Mouse (Mus musculus): ENCODE data around the gene Tvp23b. TPM values are rescaled to one million over a fixed set of nuclear protein-coding genes. Genes with fewer than 3 reads are reported as not detected.

Tvp23b gene
- total RNA-seq, 1 experiment: 62.5 TPM

DNA sequence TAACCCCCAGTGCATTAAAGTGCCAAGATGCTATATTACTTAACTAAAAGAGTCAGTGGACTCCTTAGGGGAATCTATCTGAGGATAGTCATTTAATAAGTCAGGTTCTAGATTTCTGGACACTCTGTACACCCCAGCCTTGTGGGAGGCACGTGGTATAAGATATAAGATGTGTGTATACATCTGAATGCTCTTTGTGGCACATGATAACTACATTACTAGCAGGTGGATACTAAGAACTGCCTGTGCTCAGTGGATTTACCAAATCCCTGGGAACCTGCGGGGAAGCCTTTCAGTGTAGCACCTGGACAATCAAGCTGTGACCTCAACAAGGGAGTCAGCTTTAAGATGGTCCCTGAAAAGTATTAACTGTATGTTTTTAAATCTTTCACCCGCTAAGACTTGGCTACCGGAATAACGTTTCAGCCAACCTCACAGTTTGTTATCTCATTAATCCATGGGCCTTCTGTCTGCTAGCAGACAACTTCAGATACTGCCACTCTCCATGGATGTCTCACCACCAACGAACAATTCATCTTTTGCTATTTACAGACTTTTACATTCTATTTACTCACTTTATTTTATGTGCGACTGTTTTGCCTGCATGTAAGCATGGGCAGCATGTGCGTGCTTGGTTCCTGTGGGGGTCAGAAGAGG is 9.4 kb upstream of the Tvp23b start:
- in situ Hi-C loops (cut with MboI; ENCODE audit: low sequenced_read_pairs in 2 of 2, unreplicated experiment in 2 of 2): no loop called here
- H3K36me3 ChIP-seq (ENCODE audit: control insufficient read depth, insufficient read depth, low read length, poor library complexity, severe bottlenecking): no peaks in the 10 kb centered on the region

DNA sequence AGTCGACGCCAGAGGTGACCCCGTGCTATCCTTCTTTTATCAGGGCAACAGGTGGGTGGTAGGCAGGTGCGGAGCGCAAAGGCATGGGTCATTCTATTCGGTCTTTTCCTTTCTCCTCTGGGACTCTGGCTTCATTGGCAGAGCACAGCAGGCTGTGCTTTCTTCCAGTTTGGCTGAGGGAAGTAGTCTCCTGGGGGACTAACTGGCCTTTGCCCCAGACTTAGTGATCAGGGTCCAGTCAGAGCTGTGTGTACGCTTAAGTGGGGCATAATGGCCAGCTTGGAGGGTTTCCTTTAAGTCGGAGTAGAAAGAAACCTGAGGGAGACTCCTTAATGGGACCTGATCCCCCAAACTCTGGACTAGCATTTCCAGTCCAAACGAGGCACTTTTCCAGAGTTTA is 5.8 kb upstream of the Tvp23b start:
- no peak for TF ChIP-seq MAFK (IDR thresholded peaks at IDR 0.05; ENCODE audit: insufficient read depth, low read depth, low read length)
- no peak for TF ChIP-seq ZNF384 (IDR thresholded peaks at IDR 0.05; ENCODE audit: low read depth, low read length)
- no peak for TF ChIP-seq ZC3H11A (IDR thresholded peaks at IDR 0.05; ENCODE audit: borderline replicate concordance, low read depth, low read length)
- TF ChIP-seq CHD2 (IDR thresholded peaks at IDR 0.05; ENCODE audit: low read depth, low read length): no peak
- no peak for TF ChIP-seq HCFC1 (IDR thresholded peaks at IDR 0.05; ENCODE audit: borderline replicate concordance, insufficient read depth, low read length)
- no peak overlapping the region for H3K9ac ChIP-seq (ENCODE audit: insufficient read depth, low read depth, low read length, poor library complexity, severe bottlenecking)
- DNase-seq (ENCODE audit: low read depth, low spot score): no peak
- no peaks in the 10 kb centered on the region for H3K9me3 ChIP-seq (ENCODE audit: control insufficient read depth, insufficient read depth, low read depth, low read length)
- H3K36me3 ChIP-seq (ENCODE audit: control insufficient read depth, insufficient read depth, low read length, poor library complexity, severe bottlenecking): no peaks in the 10 kb centered on the region
- H3K4me1 ChIP-seq (ENCODE audit: control insufficient read depth in 2 of 2, insufficient read depth in 2 of 2, low read length in 2 of 2, poor library complexity in 1 of 2): peaks cover 0 to 5% of the 10 kb centered on the region in 2 experiments; a peak in 1 of 4 replicates
- in situ Hi-C loops (cut with MboI; ENCODE audit: low sequenced_read_pairs in 2 of 2, unreplicated experiment in 2 of 2): no loop called here
- H3K4me3 ChIP-seq (ENCODE audit: insufficient read depth in 1 of 2, low read depth in 1 of 2, low read length in 2 of 2, poor library complexity in 1 of 2, severe bottlenecking in 1 of 2): no peak overlapping the region
- no peak overlapping the region for H3K27ac ChIP-seq (ENCODE audit: insufficient read depth, low read depth, low read length, poor library complexity, severe bottlenecking)

More for the DNA sequence above, 9.4 kb upstream of the Tvp23b start:
- Histone ChIP-seq H3K4me3 (ENCODE audit: insufficient read depth in 1 of 2, low read depth in 1 of 2, low read length in 2 of 2, poor library complexity in 1 of 2, severe bottlenecking in 1 of 2) (no peak overlapping the region), H3K9me3 (ENCODE audit: control insufficient read depth, insufficient read depth, low read depth, low read length) (no peaks in the 10 kb centered on the region), H3K4me1 (ENCODE audit: control insufficient read depth in 2 of 2, insufficient read depth in 2 of 2, low read length in 2 of 2, poor library complexity in 1 of 2) (peaks cover 0 to 5% of the 10 kb centered on the region in 2 experiments; a peak in 1 of 4 replicates), H3K9ac (ENCODE audit: insufficient read depth, low read depth, low read length, poor library complexity, severe bottlenecking) (no peak overlapping the region), H3K27ac (ENCODE audit: insufficient read depth, low read depth, low read length, poor library complexity, severe bottlenecking) (no peak overlapping the region)
- DNase-seq (ENCODE audit: low read depth, low spot score): no peak
- TF ChIP-seq ZC3H11A (IDR thresholded peaks at IDR 0.05; ENCODE audit: borderline replicate concordance, low read depth, low read length) (no peak), HCFC1 (IDR thresholded peaks at IDR 0.05; ENCODE audit: borderline replicate concordance, insufficient read depth, low read length) (no peak), CHD2 (IDR thresholded peaks at IDR 0.05; ENCODE audit: low read depth, low read length) (no peak), MAFK (IDR thresholded peaks at IDR 0.05; ENCODE audit: insufficient read depth, low read depth, low read length) (no peak), ZNF384 (IDR thresholded peaks at IDR 0.05; ENCODE audit: low read depth, low read length) (no peak)

DNA sequence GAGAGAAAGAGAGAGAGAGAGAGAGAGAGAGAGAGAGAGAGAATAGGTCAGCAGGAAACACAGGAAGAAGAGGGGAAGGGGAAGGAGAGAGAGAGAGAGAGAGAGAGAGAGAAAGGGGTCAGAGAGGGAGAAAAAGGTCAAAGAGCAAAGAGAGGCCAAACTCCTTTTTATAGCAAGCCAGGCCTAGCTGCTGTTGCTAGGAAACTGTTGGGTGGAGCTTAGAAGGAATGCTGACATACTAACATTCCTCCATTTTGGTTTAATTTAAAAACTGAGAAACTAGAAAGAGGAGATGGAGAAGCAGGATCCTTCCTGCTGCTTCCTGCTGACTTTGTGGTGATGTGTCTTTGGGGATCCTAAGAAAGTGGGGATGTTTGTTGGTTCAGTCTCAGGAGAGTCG is 3.6 kb upstream of the Tvp23b start:
- peaks cover 3 to 5% of the 10 kb centered on the region in 2 experiments; a peak in 3 of 4 replicates for H3K4me1 ChIP-seq (ENCODE audit: control insufficient read depth in 2 of 2, insufficient read depth in 2 of 2, low read length in 2 of 2, poor library complexity in 1 of 2)
- H3K9me3 ChIP-seq (ENCODE audit: control insufficient read depth, insufficient read depth, low read depth, low read length): no peaks in the 10 kb centered on the region
- H3K27ac ChIP-seq (ENCODE audit: insufficient read depth, low read depth, low read length, poor library complexity, severe bottlenecking): no peak overlapping the region
- in situ Hi-C loops (cut with MboI; ENCODE audit: low sequenced_read_pairs in 2 of 2, unreplicated experiment in 2 of 2): no loop called here
- TF ChIP-seq HCFC1 (IDR thresholded peaks at IDR 0.05; ENCODE audit: borderline replicate concordance, insufficient read depth, low read length) (no peak), ZNF384 (IDR thresholded peaks at IDR 0.05; ENCODE audit: low read depth, low read length) (no peak), CHD2 (IDR thresholded peaks at IDR 0.05; ENCODE audit: low read depth, low read length) (no peak), ZC3H11A (IDR thresholded peaks at IDR 0.05; ENCODE audit: borderline replicate concordance, low read depth, low read length) (no peak), MAFK (IDR thresholded peaks at IDR 0.05; ENCODE audit: insufficient read depth, low read depth, low read length) (no peak)
- no peak overlapping the region for H3K4me3 ChIP-seq (ENCODE audit: insufficient read depth in 1 of 2, low read depth in 1 of 2, low read length in 2 of 2, poor library complexity in 1 of 2, severe bottlenecking in 1 of 2)
- H3K9ac ChIP-seq (ENCODE audit: insufficient read depth, low read depth, low read length, poor library complexity, severe bottlenecking): no peak overlapping the region
- peak; percentile 28 for DNase-seq (ENCODE audit: low read depth, low spot score)
- H3K36me3 ChIP-seq (ENCODE audit: control insufficient read depth, insufficient read depth, low read length, poor library complexity, severe bottlenecking): no peaks in the 10 kb centered on the region

DNA sequence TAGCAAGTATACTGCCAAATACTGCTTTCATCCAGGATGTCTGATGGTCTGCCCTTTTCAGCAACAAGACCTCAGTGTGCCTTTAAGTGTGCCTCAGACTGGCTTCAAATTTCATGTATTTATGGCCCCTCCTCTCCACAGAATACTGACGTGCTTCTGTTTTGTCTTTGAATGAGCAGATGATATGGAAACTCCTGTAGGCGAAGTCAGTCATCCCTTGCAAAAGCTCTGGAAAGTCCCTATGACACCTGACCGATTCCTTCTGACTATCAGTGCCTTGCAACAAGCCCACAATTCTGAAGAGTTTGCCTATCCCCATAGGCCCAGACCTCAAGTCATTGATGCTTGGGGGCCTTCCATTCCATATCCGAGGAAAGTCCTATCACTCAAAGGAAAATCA is 2.8 kb upstream of the Tvp23b start:
- TF ChIP-seq ZNF384 (IDR thresholded peaks at IDR 0.05; ENCODE audit: low read depth, low read length): no peak
- TF ChIP-seq HCFC1 (IDR thresholded peaks at IDR 0.05; ENCODE audit: borderline replicate concordance, insufficient read depth, low read length): no peak
- TF ChIP-seq CHD2 (IDR thresholded peaks at IDR 0.05; ENCODE audit: low read depth, low read length): no peak
- no peak for TF ChIP-seq ZC3H11A (IDR thresholded peaks at IDR 0.05; ENCODE audit: borderline replicate concordance, low read depth, low read length)
- no peak for TF ChIP-seq MAFK (IDR thresholded peaks at IDR 0.05; ENCODE audit: insufficient read depth, low read depth, low read length)
- DNase-seq (ENCODE audit: low read depth, low spot score): no peak
- Histone ChIP-seq H3K9ac (ENCODE audit: insufficient read depth, low read depth, low read length, poor library complexity, severe bottlenecking) (no peak overlapping the region), H3K9me3 (ENCODE audit: control insufficient read depth, insufficient read depth, low read depth, low read length) (no peaks in the 10 kb centered on the region), H3K36me3 (ENCODE audit: control insufficient read depth, insufficient read depth, low read length, poor library complexity, severe bottlenecking) (no peaks in the 10 kb centered on the region), H3K4me1 (ENCODE audit: control insufficient read depth in 2 of 2, insufficient read depth in 2 of 2, low read length in 2 of 2, poor library complexity in 1 of 2) (peaks cover 6% of the 10 kb centered on the region in 2 experiments; a peak in 3 of 4 replicates), H3K4me3 (ENCODE audit: insufficient read depth in 1 of 2, low read depth in 1 of 2, low read length in 2 of 2, poor library complexity in 1 of 2, severe bottlenecking in 1 of 2) (no peak overlapping the region), H3K27ac (ENCODE audit: insufficient read depth, low read depth, low read length, poor library complexity, severe bottlenecking) (no peak overlapping the region)
- in situ Hi-C loops (cut with MboI; ENCODE audit: low sequenced_read_pairs in 2 of 2, unreplicated experiment in 2 of 2): no loop called here

All from ES-E14 (cell line).